Mouse (Mus musculus): ENCODE data around the gene Sephs1. TPM values are rescaled to one million over a fixed set of nuclear protein-coding genes. Genes with fewer than 3 reads are reported as not detected.

The Sephs1 gene
- polyA plus RNA-seq (2015; fragmentation: Nextera tagmentation; extraction: Ambion mirVana) = 44.2 and 45.3 TPM in 2 replicates

- Histone ChIP-seq H3K27ac (replicated peaks) (peak within 1 kb of the TSS; percentile 99), H3K4me1 (peaks cover 24% of the 10 kb centered on the region), H3K9ac (peak within 1 kb of the TSS; percentile 98), H3K4me3 (peak within 1 kb of the TSS; percentile 94), H3K36me3 (peaks cover 23% of the 10 kb centered on the region), H3K9me3 (no peaks in the 10 kb centered on the region), H3K4me2 (peak within 1 kb of the TSS; percentile 92), H3K27me3 (replicated peaks) (no peaks in the 10 kb centered on the region)
- ATAC-seq (ENCODE audit: extremely low read depth, insufficient number of reproducible peaks, low FRiP score, low TSS enrichment) = peak; percentile 67
- 1% methylated on average over 83 of the region's 115 CpGs for WGBS
Measured at GRCm38 (mm10) chr2:4881350-4882248, at the start of gene Sephs1. Gene Sephs1, plus strand, starts transcription at chr2:4881564.

DNA sequence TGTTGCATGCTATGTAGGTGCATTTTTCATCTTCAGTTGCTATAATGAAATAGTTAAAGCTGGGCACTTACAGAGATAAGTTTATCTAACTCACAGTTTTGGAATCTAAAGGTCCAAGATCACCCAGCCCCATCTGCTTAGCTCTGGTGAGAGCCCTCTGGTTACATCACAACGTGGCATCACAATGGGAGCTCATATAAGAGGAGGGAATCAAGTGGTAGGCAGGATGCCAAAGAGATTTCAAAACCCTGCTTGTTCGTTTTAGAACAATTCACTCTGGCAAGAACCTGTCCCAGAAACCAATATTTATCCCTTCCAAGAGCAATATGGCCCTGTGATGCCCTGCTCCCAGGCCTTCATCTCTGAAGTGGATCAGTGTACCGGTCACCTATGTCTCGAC is 49.2 kb upstream of the Sephs1 start:
- ATAC-seq (ENCODE audit: extremely low read depth, insufficient number of reproducible peaks, low FRiP score, low TSS enrichment) = no peak
- H3K9me3 ChIP-seq = no peaks in the 10 kb centered on the region
- no peak overlapping the region for H3K27ac ChIP-seq (replicated peaks)
- 65% methylated on average over 4 of the region's 4 CpGs for WGBS
- H3K9ac ChIP-seq = no peak overlapping the region
- H3K4me2 ChIP-seq = no peak overlapping the region
- H3K27me3 ChIP-seq (replicated peaks) = peaks cover 3% of the 10 kb centered on the region; the same call in 1 of the 2 replicates
- H3K36me3 ChIP-seq = no peaks in the 10 kb centered on the region
- H3K4me1 ChIP-seq = no peaks in the 10 kb centered on the region
- H3K4me3 ChIP-seq = no peak overlapping the region

DNA sequence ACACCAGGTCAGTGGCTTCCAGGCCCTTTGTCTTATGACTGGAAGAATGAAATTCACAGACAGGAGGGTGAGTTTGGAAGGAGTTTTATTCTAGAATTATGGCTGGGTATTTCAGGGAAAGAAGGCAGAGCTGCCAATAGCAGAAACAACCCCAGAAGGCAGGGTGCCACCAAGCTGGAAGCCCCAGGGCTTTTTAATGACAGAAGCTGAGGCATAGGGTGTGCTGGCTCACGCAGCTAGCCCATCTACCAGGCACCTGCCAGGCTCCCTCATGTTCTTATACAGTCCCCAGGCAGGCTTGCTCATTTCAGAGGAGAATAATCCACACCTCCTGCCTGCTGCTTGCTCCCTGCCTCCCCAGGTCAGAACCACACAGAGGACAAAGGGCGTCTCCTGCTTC is 31.9 kb upstream of the Sephs1 start:
- no peaks in the 10 kb centered on the region for H3K36me3 ChIP-seq
- no peak overlapping the region for H3K4me3 ChIP-seq
- no peak overlapping the region for H3K27ac ChIP-seq (replicated peaks)
- no peaks in the 10 kb centered on the region for H3K4me1 ChIP-seq
- ATAC-seq (ENCODE audit: extremely low read depth, insufficient number of reproducible peaks, low FRiP score, low TSS enrichment) = no peak
- H3K4me2 ChIP-seq = no peak overlapping the region
- no peaks in the 10 kb centered on the region for H3K27me3 ChIP-seq (replicated peaks)
- WGBS = 75% methylated on average over 2 of the region's 2 CpGs
- no peak overlapping the region for H3K9ac ChIP-seq
- H3K9me3 ChIP-seq = no peaks in the 10 kb centered on the region

GRCm38 (mm10) chr2:4857186-4857585 is 24.2 kb upstream of the Sephs1 start:
- 0 out of 2 replicates have a peak, but pooled peaks cover 3% of the 10 kb centered on the region for H3K9me3 ChIP-seq
- no peak overlapping the region for H3K4me3 ChIP-seq
- no peaks in the 10 kb centered on the region for H3K36me3 ChIP-seq
- no peaks in the 10 kb centered on the region for H3K27me3 ChIP-seq (replicated peaks)
- WGBS = 67% methylated on average over 5 of the region's 5 CpGs
- no peak overlapping the region for H3K27ac ChIP-seq (replicated peaks)
- H3K4me1 ChIP-seq = no peaks in the 10 kb centered on the region
- no peak overlapping the region for H3K9ac ChIP-seq
- ATAC-seq (ENCODE audit: extremely low read depth, insufficient number of reproducible peaks, low FRiP score, low TSS enrichment) = no peak
- no peak overlapping the region for H3K4me2 ChIP-seq

DNA sequence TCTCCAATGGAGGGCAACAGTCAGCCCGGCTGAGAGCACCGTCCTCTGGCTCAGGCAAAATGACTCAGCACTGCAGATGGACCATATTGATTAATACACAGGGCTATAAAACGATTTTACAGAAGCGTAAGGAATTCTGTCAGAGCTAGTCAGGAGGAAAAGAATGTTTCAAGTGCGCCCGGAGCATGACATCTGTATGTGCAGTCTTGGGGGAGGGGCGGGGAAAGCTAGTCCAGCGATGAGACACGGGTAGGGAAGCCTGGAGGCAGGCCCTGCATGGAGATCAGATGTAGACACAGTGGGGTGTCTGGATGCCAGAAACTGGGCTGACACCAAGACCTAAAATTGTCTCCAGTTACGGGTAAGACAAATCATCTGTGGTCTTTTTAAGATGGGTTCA is 23.2 kb upstream of the Sephs1 start:
- 0 out of 2 replicates have a peak, but pooled peaks cover 3% of the 10 kb centered on the region for H3K9me3 ChIP-seq
- no peak overlapping the region for H3K4me3 ChIP-seq
- H3K27ac ChIP-seq (replicated peaks) = no peak overlapping the region
- WGBS = 74% methylated on average over 10 of the region's 10 CpGs
- no peaks in the 10 kb centered on the region for H3K27me3 ChIP-seq (replicated peaks)
- ATAC-seq (ENCODE audit: extremely low read depth, insufficient number of reproducible peaks, low FRiP score, low TSS enrichment) = no peak
- H3K36me3 ChIP-seq = no peaks in the 10 kb centered on the region
- H3K4me1 ChIP-seq = no peaks in the 10 kb centered on the region
- no peak overlapping the region for H3K9ac ChIP-seq
- no peak overlapping the region for H3K4me2 ChIP-seq

- Histone ChIP-seq H3K9ac (no peak overlapping the region), H3K4me2 (no peak overlapping the region), H3K4me3 (no peak overlapping the region), H3K27me3 (replicated peaks) (no peaks in the 10 kb centered on the region), H3K4me1 (no peaks in the 10 kb centered on the region), H3K36me3 (no peaks in the 10 kb centered on the region), H3K9me3 (no peaks in the 10 kb centered on the region), H3K27ac (replicated peaks) (no peak overlapping the region)
- WGBS = 40% methylated on average over 7 of the region's 7 CpGs
- peak; percentile 14; the same call in 1 of the 2 replicates for ATAC-seq (ENCODE audit: extremely low read depth, insufficient number of reproducible peaks, low FRiP score, low TSS enrichment)
Measured at GRCm38 (mm10) chr2:4864008-4864816, 17.2 kb upstream of the Sephs1 start.

- H3K4me3 ChIP-seq = no peak overlapping the region
- WGBS = 40% methylated on average over 9 of the region's 9 CpGs
- H3K4me2 ChIP-seq = no peak overlapping the region
- no peaks in the 10 kb centered on the region for H3K36me3 ChIP-seq
- ATAC-seq (ENCODE audit: extremely low read depth, insufficient number of reproducible peaks, low FRiP score, low TSS enrichment) = no peak
- H3K27me3 ChIP-seq (replicated peaks) = no peaks in the 10 kb centered on the region
- H3K27ac ChIP-seq (replicated peaks) = no peak overlapping the region
- no peaks in the 10 kb centered on the region for H3K9me3 ChIP-seq
- no peak overlapping the region for H3K9ac ChIP-seq
- no peaks in the 10 kb centered on the region for H3K4me1 ChIP-seq
Measured at GRCm38 (mm10) chr2:4864817-4865296, 16.5 kb upstream of the Sephs1 start.

DNA sequence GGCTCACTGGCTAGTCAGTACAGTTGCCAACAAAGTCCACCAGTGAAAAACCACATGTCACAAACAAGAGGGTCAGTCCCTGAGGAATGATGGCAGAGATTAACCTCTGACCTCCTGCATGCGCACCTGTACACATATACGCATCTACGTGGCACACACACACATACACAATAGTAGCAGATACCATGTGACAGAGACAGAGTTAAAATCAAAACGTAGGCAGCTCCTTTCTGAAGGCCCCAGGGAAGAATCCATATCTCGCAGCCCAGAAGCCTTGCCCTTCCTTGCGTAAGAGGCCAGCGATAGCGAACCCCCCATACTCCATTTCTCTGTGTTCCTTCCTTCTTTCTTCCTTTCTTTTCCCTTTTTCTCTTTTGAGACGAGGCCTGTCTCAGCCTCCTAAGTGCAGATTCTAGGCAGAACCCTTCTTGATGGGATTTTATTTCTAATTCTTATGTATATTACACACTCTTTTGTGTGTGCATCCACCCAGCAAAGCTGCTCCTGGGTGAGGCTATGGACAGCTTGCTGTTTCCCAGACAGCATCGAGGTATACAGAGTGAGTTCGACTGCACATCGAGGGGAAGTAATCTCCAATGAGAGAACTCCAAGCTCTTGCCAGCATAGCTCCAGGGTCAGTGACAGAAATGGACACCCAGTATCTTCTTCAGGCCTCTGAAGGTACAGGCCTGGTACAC is 13.2 kb upstream of the Sephs1 start:
- no peak overlapping the region for H3K4me2 ChIP-seq
- no peaks in the 10 kb centered on the region for H3K36me3 ChIP-seq
- 78% methylated on average over 12 of the region's 12 CpGs for WGBS
- ATAC-seq (ENCODE audit: extremely low read depth, insufficient number of reproducible peaks, low FRiP score, low TSS enrichment) = no peak
- no peaks in the 10 kb centered on the region for H3K4me1 ChIP-seq
- H3K9me3 ChIP-seq = no peaks in the 10 kb centered on the region
- H3K4me3 ChIP-seq = no peak overlapping the region
- no peaks in the 10 kb centered on the region for H3K27me3 ChIP-seq (replicated peaks)
- no peak overlapping the region for H3K27ac ChIP-seq (replicated peaks)
- no peak overlapping the region for H3K9ac ChIP-seq

DNA sequence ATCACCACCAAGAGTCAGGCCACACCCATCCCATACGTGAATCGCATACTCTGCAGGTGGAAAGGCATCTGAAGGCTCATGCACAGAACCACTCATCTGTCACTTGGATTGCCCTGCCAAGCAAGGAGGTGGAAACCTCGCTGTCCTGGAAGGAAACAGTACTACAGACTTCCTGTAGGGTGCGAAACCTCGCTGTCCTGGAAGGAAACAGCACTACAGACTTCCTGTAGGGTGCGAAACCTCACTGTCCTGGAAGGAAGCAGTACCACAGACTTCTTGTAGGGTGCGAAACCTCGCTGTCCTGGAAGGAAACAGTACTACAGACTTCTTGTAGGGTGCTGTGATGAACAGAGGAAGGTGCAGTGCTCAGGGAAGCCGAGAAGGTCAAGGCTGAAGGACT is 8.6 kb upstream of the Sephs1 start:
- 58% methylated on average over 9 of the region's 9 CpGs for WGBS
- Histone ChIP-seq H3K36me3 (no peaks in the 10 kb centered on the region), H3K9me3 (no peaks in the 10 kb centered on the region), H3K27me3 (replicated peaks) (no peaks in the 10 kb centered on the region), H3K27ac (replicated peaks) (no peak overlapping the region), H3K4me3 (no peak overlapping the region), H3K9ac (no peak overlapping the region), H3K4me2 (no peak overlapping the region), H3K4me1 (no peaks in the 10 kb centered on the region)
- ATAC-seq (ENCODE audit: extremely low read depth, insufficient number of reproducible peaks, low FRiP score, low TSS enrichment) = no peak

DNA sequence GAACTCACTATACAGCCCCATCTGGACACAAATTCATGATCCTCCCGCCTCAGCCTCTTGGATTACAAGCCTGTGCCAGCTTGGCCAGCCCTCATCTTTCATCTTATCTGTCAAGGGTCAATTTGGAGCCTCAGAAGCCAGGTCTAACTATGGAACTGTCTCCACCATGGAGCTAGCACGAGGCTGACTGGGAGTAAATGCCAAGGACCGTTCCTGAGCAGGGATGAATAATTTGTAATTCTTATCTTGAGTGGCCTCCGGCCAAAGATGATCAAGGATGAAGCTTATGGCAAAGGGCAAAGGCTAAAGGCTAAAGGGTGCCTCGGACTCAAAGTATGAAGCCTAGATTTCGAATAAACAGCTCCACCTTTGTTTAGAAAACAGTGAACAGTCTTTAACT is 8.0 kb upstream of the Sephs1 start:
- Histone ChIP-seq H3K9ac (no peak overlapping the region), H3K36me3 (no peaks in the 10 kb centered on the region), H3K9me3 (no peaks in the 10 kb centered on the region), H3K27ac (replicated peaks) (no peak overlapping the region), H3K27me3 (replicated peaks) (no peaks in the 10 kb centered on the region), H3K4me1 (no peaks in the 10 kb centered on the region), H3K4me3 (no peak overlapping the region), H3K4me2 (no peak overlapping the region)
- WGBS = 45% methylated on average over 6 of the region's 6 CpGs
- ATAC-seq (ENCODE audit: extremely low read depth, insufficient number of reproducible peaks, low FRiP score, low TSS enrichment) = no peak

DNA sequence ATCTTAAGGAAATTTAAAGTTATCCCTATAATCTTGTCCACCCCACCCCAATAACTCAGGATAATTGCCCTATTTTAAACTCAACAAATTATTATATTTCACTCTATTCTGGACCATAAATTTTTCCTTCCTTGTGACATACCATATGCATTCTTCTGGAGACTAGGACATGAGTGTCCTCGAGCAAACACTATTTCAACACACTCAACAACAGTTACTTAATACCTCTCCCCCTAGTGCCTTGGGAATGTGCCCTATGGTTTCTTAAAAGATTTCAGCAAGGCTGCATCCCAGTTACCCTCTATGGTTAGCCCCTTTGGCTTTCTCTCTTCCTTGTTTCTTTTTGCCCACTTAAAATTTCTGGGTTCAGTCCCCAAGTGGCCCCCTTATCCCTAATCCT is 6.3 kb upstream of the Sephs1 start:
- Histone ChIP-seq H3K4me3 (no peak overlapping the region), H3K4me1 (no peaks in the 10 kb centered on the region), H3K36me3 (no peaks in the 10 kb centered on the region), H3K27ac (replicated peaks) (no peak overlapping the region), H3K9ac (no peak overlapping the region), H3K9me3 (no peaks in the 10 kb centered on the region), H3K27me3 (replicated peaks) (no peaks in the 10 kb centered on the region), H3K4me2 (no peak overlapping the region)
- WGBS = 45% methylated on average over 1 of the region's 1 CpGs
- no peak for ATAC-seq (ENCODE audit: extremely low read depth, insufficient number of reproducible peaks, low FRiP score, low TSS enrichment)

All from heart, embryonic 13.5 days (tissue).